Mouse (Mus musculus): Measurements from ENCODE around the gene Zfp385b.

Gene Zfp385b

DNA sequence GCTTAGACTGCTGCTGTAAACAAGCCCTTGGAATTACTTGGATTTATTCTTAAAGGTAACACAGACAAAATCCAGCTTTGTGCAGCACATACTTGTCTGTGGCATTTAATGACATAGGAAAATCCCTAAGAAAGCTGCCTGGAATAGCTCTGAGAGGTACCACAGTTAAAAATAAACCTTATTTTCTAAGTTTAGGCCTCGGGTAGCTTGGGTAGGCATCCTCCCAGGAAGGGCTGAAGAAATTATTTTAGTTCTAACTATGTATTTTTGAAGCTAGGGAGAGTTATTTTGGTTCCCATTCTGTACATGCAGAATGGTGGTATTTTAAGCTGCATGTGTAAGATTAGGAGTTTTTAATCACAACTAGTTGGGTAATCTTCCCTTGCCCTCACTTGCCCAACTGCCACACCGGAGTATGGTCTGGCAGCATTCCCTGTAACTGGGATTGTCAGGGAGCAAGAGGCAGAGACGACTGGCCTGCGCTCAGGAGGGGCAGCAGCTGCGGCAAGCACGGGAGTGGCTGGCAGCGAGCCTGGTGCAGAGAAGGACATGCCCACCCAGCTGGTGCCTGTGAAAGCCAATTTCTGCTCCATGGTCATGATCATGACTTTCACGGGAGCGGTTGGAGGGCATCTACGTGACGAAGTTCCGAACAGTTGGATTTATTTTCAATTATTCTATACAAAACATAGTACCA is 230.1 kb downstream of the Zfp385b start:
- DNase-seq (ENCODE audit: low read depth, low spot score), result no peak

- DNase-seq (ENCODE audit: low read depth, low spot score), result no peak
These were observed 232.1 kb downstream of the Zfp385b start for GRCm38 (mm10) chr2:77587387-77587786.

DNA sequence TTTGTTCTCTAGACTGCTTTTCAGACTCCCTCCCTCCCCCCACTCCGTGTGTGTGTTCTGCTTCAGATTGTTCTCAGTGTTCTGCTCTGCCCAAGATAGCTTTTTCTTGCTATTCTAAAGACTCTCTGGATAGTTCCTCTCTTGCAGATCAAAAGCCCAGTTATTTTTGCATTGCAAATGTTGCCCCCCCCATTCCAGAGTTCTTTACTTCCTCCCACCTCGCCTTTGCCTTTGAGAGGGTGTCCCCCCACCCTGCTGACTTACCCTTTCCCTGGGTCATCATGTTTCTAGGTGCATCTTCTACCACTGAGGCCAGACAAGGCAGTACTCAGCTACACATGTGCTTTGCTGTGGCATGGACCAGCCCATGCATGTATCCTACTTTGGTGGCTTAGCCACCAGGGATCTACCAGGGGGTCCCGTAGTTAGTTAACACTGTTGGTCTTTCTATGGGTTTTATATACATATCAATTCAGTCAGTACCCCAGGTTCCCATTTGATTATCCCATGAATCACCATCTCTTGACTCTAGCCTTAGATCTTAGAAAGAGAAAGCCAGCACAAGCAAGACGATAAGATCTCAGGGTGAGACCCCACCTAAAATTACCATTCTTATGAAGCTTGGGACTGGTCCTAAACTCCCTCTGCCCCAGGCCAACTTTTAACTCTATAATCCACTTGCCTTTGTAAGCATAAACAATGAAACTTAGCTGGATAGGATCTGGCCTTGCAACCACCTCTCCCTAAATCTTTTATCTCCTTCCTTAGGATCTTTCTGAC is 232.7 kb downstream of the Zfp385b start:
- no peak for DNase-seq (ENCODE audit: low read depth, low spot score)

GRCm38 (mm10) chr2:77583586-77583985 is 235.9 kb downstream of the Zfp385b start:
- DNase-seq (ENCODE audit: low read depth, low spot score), result no peak

DNA sequence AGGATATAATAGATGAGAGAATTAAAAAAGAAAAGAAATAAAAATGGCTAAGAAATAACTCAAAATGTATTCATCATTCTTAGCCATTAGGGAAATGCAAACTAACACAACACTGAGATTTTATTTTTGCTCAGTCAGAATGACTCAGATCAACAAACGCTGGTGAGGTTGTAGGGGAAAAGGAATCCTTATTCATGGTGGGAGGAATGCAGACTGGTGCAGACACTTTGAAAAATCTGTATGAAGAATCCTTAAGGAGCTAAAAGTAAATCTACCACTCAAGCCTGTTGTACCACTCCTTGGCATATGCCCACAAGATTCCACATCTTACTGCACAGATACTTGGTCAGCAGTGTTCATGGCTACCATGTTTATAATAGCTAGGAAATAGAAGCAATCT is 242.9 kb downstream of the Zfp385b start:
- DNase-seq (ENCODE audit: low read depth, low spot score), result no peak

DNA sequence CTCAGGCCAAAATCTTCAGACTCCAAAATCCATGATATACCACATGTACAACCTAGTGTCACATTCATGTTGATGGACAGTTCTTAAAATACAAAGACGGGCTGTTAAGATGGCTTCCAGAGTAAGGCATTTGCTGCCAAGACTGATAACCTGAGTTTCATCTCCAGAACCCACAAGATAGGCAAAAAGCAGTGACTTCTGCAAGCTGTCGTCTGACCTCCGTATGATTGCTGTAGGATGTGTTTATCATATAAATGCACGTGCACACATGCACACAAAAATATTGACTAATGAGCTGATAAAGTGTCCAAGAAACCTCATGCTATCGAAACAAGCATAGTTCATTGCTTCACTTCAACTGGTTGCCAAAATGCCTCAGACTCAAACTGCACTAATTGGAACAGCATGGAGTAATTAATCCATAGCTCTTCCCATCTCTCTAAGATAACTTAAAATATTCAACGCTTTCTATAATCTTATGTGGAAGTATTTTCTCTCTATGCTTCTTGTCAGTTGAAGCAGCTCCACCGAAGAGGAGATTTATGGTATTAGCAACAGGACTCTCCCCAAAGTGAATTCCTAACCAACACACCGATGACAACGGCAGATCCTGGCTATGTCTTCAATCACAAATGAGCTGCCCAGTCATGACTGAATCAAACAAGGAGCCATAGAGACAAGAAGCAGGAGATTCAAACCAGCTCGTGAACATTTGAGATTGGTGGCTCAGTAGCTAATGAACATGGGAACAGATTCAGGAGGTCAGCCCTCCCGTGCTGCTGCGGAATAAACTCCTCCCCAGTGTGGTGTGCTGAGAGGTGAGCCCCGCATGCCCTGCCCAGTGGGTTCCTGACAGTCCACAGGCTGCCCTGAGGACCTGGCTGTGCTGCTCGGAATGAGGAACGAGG is 251.7 kb downstream of the Zfp385b start:
- no peak for DNase-seq (ENCODE audit: low read depth, low spot score)

GRCm38 (mm10) chr2:77563706-77564105 is 255.7 kb downstream of the Zfp385b start:
- DNase-seq (ENCODE audit: low read depth, low spot score), result no peak

- DNase-seq (ENCODE audit: low read depth, low spot score), result no peak
These were observed 257.5 kb downstream of the Zfp385b start for GRCm38 (mm10) chr2:77561941-77562340.

DNA sequence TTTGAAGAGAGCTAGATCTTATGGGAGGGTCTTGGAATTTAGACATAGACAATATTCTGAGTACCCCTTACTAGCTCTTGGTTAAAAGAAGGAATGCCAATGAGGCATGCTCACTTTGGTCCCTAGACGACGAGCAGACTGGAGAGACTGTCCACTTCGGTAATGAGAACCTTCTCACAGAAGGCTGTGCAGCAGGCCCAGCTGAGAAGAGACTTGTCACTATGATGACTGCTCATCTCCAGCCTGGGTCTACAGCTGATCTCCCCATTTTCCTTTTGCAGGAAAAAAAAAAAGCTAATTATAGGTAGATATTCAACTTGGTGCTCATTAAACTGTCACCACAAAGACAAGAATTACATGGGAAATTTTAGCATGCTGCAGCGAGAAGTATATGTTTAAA is 262.5 kb downstream of the Zfp385b start:
- no peak for DNase-seq (ENCODE audit: low read depth, low spot score)

GRCm38 (mm10) chr2:77555980-77556379 is 263.5 kb downstream of the Zfp385b start:
- DNase-seq (ENCODE audit: low read depth, low spot score), result no peak

- no peak for DNase-seq (ENCODE audit: low read depth, low spot score)
These were observed 266.8 kb downstream of the Zfp385b start for GRCm38 (mm10) chr2:77552675-77553074.

DNA sequence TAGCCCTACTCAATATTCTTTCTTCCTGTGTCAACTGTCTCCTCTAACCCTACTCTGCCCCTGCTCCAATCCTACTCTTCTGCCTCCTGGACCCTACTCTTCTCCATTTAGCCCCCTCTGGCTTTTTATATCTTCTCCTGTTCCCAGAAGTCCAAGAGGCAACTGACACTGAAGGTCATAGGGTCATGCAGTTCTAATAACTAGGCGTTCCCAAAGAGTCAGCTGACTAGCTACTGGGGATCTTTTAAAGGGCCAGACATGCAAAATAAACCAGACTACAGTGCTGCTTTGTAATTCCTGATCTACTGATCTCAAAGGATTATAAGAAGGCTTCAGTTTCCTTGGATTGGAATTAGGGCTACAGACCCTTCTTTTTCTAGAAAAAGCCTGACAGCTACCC is 276.1 kb downstream of the Zfp385b start:
- no peak for DNase-seq (ENCODE audit: low read depth, low spot score)

GRCm38 (mm10) chr2:77542605-77543004 is 276.8 kb downstream of the Zfp385b start:
- no peak for DNase-seq (ENCODE audit: low read depth, low spot score)

- no peak for DNase-seq (ENCODE audit: low read depth, low spot score)
These were observed 277.8 kb downstream of the Zfp385b start for GRCm38 (mm10) chr2:77541681-77542080.

DNA sequence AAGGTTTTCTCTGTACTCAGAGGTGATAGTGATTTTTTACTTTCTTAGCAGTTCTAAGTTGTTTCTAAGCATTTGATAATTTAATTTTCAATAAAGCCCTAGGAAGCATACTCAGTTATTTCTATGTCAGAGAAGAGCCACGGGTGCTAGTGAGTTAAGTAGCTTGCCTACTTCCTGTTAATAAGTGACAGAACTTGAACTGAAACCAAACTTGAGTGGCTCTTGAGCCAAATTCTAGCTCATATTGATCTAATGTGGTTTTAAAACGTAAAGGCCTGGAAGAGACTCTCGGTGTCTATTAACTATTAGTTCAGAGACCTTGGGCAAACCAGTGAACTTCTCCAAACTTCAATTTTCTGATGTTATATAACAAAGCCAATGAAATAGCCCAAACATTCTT is 278.6 kb downstream of the Zfp385b start:
- no peak for DNase-seq (ENCODE audit: low read depth, low spot score)

- no peak for DNase-seq (ENCODE audit: low read depth, low spot score)
These were observed 282.9 kb downstream of the Zfp385b start for GRCm38 (mm10) chr2:77536556-77536955.

GRCm38 (mm10) chr2:77528079-77528752 is 291.2 kb downstream of the Zfp385b start:
- DNase-seq (ENCODE audit: low read depth, low spot score), result no peak

DNA sequence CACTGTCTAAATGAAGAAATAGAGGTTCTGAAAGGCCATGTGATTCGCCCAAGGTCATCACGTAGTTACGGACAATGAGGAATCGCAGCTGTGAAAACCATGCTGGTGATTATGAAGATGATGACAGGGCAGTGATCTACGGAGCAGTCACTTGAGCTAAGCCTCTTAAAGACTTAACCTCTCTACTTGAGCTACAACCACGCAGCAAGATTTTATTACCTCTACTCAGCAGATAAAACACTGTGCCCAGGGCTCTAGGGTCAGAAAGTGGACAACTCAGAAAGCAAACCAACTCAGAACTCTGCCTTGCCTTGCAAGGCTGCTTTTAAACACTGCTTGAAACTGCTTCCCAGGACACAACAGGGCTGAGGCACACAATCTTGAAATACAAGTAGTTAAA is 291.8 kb downstream of the Zfp385b start:
- DNase-seq (ENCODE audit: low read depth, low spot score), result no peak

DNA sequence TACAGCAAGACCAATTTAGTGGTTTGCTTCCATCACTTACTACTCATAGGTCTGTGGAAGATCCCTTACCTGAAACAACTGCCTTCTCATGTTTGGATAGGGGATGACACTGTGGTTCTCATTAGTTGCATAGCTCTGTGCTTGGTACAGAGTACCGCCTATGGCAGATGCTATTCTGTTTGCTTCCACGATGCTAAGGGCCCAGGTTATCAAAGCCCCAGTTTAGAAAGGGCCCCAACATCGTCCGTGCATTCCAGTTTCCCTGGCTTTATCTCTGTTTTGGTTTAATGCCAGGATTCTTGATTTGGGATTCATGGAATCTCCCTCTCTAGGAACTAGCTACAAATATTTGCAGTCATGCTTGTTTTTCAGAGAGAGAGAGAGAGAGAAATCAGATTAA is 292.6 kb downstream of the Zfp385b start:
- no peak for DNase-seq (ENCODE audit: low read depth, low spot score)

DNA sequence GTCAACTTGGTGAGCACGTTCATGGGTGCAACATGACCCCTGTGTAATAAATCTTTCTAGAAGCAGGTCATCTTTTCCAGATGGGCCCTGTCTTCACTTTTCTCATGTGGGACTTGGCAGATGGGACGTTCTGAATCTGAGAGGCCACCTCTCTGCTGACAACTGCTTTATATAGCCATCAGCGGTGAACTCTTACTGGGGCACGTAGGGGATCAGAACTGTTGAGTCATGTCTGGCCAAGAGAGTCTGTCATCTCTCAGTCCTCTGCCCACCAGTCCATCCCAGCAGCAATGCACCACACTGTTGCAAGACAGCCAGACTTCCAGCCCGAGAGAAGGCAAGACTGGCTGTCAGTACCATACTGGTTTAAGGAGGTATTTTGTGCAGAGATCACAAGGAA is 293.1 kb downstream of the Zfp385b start:
- no peak for DNase-seq (ENCODE audit: low read depth, low spot score)

DNA sequence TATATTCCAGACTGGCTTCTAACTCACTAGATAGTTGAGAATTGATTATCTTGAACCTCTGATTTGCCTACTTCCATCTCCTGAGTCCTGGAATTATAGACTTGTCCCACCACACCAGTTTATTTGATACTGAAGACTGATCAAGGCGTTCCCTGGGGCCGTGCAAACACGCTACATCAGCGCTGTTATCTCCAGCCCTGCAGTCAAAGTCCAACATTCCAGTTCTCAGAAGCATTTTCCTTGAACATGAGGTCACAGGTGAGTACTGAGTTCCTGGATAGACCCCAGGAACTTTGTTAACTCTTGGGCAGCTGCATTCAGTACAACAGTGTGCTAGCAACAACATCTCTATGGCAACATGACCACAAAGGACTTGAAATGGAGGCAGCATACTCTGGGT is 297.2 kb downstream of the Zfp385b start:
- DNase-seq (ENCODE audit: low read depth, low spot score), result no peak

DNA sequence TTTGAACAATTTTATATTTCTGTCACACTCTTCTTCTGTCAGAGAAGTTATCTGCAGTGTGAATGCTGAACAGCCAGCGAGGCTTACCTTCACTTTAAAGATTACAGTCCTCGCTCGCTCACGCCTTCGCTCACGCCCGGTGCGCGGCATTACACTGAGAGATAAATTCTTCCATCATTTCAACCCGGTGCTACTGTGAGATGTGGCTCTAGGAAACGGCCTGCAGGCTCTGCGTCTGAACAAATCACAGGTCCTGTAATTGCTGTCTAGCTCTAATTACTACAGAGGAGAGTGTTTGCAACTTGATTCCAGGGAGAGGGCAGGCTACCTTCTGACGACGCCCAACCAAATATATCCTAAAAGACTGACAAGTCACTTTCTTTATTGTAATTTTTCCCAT is 300.1 kb downstream of the Zfp385b start:
- peak; percentile 51 for DNase-seq (ENCODE audit: low read depth, low spot score)
